Mouse (Mus musculus) heart, adult 18-20 months (tissue): ENCODE results near the gene Cdnf. TPM values are rescaled to one million over a fixed set of nuclear protein-coding genes. Genes with fewer than 3 reads are reported as not detected.

ENCODE experiments used
- DNase-seq, 2 experiments: peaks; one replicate each; pipeline ENCODE4 v3.0.0; 2021 to 2022; ENCODE audit warnings: mixed read lengths in 1 of 2
- long read RNA-seq, 2 experiments: library from polyadenylated mRNA; stranded (forward); transcript quantifications; one replicate each; pipeline ENCODE4 v2.0.0; 2021
- total RNA-seq, 2 experiments: library from RNA; stranded (reverse); gene quantifications; 2 replicates each; pipeline ENCODE4 v1.2.3; 2021

Cdnf gene
- total RNA-seq = 10 to 100 TPM; 30.3 to 34.8 TPM
- long read RNA-seq, experiment 1, partial matches to known transcripts = 0 of 6 reads
- long read RNA-seq, experiment 1, other reads (novel, unspliced or antisense) = 3 of 6 reads
- long read RNA-seq, experiment 2, partial matches to known transcripts = 0 of 2 reads
- long read RNA-seq, experiment 2, other reads (novel, unspliced or antisense) = 1 of 2 reads

DNA sequence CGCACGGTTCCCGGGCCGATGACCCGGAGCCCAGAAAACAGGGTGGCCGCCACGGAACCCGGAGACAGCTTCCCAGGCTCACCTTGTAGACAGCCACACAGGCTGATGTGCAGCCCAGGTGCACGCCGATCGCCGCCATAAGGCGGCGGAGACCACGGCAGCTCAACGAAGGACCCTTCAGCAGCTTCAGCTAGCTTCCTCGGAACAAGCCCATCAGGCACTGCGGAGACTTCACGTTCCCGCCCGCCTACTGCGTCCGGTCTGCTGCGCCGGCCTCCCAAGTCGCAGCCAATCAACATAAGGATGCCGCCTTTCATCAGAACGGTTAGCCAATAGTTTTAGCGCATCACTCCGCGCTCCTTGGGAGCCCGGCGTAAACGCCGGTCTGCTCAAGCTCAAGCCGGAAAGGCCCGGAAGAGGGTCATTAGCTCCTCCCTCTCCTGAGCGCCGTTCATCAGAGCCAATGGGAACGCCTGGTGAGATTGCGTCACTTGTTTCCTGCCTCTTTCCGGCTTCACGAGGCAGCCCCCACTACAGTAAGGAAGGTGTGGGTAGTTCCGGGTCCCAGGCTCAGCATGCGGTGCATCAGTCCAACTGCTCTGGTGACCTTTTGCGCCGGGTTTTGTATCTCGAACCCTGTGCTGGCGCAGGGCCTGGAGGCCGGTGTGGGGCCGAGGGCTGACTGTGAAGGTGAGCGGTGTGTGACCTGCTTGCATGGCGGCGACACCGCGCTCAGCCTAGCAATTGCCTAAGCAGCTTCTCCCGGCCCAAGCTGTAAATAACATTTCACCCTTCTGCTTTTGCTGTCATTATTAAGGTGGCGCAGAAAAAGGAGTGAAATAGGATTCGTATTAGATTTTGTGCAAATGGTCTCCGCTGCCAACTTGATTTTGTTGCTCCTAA is at the start of gene Cdnf, which contains the start of the genes Gm45902 and Hspa14:
Gene Cdnf (plus strand): TSS at position 479 of the 903 bp plus-strand sequence.
Gene Gm45902 (minus strand): TSS at position 239 of the 903 bp plus-strand sequence.
Gene Hspa14 (minus strand): TSS at position 263 of the 903 bp plus-strand sequence.
- DNase-seq = peak; percentile 96 to 99

DNA sequence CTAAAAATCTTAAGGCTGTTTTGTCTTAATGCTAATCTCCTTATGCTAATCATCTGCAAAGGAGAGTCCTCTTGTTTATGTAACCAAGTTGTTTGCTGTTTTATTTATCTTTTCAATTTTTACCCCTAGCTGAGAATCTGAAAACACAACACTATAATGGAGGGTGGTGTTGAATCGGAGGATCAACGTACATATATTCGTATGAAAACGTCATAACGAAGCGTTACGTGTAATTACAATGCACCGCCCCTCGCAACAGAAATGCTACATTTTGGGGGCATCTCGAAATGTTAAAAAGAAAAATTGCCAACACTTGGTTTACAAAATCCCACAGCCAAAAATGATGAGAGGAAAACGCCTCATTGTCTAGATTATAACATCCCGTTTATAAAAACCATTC is 38.9 kb upstream of the Cdnf start:
- DNase-seq = no peak

DNA sequence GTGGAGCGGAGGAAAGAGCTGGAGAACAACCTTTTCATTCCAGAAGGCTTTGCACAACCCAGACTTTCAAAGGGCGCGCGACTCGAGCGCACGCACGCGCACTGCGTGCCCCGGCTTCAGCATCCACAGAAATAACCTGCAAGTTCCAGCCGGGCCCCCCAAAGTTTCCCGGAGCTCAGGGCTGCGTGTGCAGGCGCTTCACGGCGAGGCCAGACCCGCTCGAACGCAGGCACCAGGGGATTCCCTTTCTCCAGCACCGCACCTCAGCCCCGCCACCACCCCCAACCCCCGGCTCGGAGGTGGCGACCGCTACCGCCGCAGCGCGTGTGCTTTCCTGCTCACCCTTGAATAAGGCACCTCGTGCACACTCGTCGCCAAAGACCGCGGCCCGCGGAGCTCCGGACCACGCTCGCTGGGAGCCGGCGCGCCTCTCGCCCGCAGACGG is 38.4 kb upstream of the Cdnf start:
- peak; percentile 42 to 72 for DNase-seq

DNA sequence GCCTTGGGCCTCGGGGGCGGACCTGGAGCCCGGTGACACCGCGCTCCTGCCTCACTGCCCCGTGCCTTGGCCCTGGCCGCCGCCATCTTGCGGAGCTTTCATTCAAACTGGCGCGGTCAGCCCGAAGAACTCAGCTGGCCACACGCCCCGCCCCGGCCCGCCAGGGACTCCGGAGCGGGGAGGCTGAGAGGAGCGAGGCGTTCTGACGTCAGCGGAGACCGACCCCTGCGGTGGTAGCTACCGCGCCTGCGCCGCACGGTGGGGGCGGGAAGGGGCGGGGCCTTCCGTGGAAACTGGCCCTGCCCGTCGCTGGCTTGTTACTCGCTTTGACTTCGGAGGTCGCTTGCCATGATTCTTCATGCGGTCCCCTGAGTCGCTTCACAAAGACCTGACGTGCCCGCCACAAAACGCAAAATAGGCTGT is 38.0 kb upstream of the Cdnf start, which contains the start of gene Suv39h2:
Gene Suv39h2 (minus strand): TSS at position 171 of the 423 bp plus-strand sequence.
- DNase-seq = peak; percentile 98

DNA sequence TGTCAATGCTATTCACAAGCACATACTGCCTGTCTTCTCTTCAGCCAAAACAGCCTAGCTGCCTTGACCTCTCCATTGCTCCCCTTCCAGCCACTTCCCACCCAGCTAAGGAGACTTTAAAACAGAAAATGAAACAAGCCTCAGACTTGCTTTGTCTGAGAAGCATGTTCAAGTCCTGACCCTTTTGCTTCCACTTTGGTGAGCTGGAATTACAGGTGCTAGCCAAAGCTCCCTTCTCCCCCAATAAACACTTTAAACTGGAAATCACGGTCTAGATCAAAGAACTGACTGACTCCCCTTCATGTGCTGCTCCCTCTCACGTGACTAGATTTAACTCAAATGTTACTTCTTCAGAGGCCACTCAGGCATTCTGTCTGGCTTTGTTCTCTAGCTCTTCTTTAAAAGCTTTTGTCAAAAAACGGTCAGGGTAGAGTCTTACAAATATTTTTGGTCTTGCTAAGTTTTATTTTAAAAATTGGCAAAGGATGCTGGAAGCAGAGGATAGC is 37.0 kb upstream of the Cdnf start:
- no peak for DNase-seq

DNA sequence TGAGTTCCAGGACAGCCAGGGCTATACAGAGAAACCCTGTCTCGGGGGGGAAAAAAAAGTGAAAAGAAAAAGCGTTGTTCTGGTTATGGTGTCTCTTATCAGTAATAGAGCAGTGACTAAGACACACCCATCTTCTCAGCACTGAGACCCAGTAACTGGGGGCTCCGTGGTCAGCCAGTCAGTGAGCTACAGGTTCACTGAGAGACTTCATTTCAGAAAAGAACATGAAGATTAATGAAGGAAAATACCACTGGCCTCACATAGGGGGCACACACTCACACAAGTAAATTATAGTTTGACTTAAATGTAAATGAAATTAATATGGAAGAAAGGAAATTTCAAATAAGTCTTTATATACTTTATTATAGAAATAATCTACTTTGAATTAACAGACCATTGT is 32.6 kb upstream of the Cdnf start:
- no peak for DNase-seq

DNA sequence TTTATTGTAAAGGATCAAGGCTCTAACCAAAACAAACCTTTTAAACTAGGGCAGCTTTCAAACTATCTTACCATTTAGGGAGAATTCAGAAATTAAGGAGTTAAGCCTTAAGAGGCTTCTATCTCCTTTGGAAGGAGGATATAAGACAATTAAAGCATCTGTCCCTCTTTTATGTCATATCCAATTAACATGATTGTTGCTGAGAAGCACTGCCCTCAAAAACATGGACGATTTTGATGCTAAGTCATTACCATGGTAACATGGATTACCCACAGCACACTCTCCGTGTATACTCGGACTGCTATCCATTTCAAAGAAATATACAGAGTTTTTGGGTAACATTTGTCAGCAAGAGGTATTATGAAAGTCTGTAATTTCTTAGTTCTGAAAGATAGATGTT is 23.0 kb upstream of the Cdnf start:
- no peak for DNase-seq

DNA sequence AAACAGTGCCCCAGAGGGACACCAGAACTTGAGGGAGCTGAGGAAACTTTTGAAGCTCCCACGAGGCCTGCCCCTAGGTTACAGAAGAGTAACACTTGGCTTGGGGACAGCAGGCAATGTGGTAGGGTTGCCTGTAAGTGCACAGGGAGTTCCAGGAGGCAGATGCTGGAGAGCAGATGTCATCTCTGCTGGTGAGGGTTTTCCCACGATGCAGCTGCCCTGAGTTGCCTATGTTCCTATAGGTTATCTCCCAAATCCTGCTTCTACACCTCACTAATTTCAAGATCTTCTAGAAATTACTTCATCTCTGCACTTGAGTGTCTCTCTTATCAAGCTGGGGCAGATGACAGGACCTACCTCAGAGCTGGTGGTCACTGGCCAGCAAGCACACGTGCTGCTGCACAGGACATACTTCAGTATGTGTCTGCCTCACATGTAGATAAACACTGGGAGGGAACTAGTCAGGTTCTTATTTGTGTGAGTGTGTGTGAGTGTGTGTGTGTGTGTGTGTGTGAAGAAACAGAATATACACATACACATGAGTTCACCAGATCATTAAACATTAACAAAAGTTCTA is 18.9 kb upstream of the Cdnf start:
- DNase-seq = no peak

DNA sequence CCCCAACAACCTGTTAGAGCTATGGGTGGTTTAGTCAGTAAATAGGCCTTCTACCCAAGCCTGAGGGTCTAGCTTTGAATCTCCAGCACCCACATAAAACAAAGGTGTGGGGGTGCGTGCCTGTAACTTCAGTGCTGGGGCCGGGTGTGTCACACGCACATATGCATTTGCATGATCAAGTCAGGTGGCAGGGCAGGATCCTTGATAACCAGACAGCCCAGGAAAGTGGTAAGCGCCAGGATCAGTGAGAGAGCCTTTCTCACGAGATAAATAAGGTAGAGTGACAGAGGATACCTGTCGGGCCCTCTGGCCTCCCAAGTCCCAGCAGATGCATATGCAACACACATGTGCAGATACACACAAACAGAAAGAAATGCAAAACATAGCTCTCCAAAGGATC is 13.3 kb upstream of the Cdnf start:
- no peak for DNase-seq

DNA sequence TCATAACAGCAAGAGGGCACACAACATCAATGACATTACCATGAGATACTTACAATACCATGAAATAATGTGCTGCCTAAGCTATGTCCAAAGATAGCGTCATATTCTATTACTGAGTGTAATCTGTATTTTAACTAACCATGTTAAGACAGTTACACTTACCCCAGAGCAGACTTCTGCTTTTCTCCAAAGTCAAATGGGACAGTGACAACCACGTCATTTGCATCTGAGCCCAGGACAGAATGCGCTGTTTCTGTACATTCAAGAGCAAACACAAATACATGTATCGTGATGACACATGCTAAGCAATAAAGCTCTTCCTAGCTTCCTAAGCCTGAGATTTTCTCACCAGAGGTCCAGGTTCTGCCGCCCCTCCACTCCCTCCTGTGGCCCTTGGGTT is 11.9 kb upstream of the Cdnf start:
- no peak for DNase-seq

DNA sequence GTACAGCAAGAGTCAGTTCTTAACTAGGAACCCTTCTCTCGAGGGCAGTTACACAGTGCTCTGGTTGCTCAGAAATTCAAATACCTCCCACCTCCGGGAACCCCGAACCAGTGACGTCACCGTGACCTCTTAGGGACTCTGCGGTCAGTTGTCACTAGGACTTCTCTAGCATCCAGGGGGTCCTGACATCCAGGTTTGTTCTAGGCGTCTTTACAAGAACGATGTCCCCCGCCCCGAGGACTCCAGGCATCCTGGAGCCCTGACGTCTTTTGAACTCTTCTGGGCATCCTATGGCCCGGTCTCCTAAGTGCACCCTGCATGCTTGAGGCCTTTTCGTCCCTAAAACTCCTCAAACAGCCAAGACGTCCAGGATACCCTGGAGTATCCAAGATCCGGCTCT is 754 bp upstream of the Cdnf start:
- peak in 1 of 2 experiments; percentile 7 for DNase-seq

DNA sequence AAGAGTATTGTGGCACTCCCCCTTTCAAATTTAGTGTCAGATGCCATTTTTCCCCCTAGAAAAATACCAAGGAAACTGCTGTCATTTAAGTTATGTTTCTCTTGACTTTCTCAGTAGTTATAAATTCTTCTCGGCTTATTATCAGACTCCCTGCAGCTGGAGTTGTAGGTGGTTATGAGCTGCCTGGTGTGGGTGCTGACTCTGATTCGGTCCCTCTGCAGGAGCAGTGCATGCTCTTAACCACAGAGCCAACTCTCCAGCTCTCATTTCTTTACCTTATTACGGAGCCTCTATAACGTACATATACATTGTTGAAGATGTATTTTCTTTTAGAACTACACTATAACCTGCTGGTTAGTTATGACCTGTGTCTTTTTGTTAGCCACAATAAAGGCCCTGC is 9.7 kb downstream of the Cdnf start:
- DNase-seq = no peak

DNA sequence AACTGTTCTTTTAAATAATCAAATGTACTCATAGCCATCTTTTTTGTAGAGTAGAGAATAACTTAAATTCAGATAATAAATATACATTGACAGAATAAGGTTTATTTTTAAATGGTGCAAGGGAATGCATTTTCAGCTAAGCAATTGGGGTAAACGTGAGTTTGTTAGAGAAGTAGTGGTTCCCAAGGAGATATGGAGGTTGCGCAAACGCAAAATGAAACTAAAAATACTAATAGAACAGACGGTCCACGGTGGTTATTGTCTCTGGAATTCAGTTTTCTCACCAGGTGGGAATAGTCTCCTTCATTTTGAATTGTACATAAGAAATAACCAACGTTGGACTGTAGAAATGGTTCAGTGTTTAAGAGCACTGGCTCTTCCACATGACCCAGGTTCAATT is 13.5 kb downstream of the Cdnf start:
- DNase-seq = no peak

DNA sequence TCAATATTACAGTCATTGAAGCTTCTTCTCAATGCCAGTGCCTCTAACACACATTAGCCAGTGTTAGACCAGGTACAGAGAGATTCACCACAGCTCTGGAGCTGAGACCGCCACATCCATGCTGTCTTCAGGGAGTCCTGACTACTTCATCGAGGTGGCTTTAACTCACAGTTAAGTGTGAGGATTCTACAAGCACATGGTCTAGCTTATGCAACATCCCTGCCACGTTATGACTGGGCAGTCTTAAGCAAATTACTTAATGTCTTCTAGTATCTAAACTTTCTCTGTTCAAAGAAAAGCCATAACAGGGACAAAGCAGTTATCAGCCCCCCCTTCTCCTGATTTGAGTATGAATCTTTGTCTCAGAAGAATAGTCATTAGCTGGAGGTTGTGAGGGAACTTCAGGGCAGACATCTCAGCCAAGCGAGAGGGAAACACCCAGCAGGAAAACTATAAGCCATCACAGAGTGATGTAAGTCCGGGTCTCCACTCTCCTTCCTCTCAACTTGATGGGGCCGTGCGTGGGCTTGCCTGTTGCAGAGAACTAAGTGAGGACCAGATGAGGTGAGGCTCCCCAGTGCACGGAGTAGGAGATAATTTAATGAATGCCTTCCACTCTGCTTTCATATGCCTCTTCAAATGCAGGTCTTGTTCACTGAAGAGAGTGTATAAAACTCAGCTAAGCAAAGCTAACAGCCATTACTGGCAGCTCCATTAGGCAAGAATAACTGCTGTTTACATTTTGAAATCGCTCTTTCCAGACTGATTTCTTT is 28.7 kb downstream of the Cdnf start:
- no peak for DNase-seq

DNA sequence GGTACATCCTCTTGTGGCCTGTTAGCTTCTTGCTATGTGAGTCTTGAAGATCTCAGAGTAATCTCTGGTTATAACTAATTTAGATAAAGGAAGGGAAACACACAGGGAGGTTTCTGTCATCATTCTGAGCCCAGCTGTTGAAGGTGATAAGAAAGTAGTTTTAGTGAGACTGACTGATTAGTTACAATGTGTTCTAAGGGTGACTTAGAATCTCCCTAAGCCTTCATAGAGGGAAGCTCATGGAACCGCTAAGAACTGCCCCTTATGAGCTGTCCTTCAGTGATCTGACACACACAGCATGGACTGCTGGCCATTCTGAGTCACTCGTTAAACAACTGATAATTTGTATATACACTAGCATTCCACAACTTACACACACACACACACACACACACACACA is 33.2 kb downstream of the Cdnf start:
- DNase-seq = no peak

DNA sequence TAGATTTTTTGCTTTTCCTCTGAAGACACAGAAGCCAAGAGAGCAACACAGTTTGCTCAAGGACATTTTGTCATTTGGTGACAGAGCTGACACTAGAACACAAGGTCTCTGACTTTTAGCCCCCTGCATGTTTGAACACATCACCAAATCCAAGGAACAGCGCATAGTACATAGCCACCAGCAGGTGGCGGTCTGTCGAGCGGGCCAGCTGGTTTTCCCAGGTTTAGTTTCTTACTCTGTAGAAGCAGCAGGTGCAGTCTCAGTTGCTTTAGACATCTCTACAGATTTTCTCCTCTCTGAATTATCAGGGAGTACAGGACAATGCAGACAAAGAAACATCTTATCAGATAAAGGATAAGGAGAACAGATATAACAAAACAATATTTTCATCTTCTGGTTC is 33.8 kb downstream of the Cdnf start:
- peak; percentile 24 to 55 for DNase-seq

DNA sequence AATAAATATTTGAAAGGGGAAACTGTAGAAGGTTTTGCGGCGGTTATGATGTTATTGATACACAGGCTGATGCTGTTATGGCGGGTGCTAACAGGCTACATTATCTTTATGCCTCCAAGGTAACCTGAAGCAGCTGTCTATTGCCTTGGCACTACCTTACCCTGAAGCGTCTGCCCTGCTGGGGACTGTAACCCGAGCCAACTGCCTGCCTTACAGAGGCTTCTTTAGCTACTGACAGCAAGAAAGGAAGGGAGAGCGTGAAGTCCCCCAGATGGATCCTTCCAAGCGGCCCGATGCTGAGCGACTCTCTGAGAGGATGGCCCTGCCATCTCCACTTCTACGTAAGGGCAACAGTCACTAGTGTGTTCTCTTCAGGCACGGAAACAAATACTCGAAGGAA is 57.4 kb downstream of the Cdnf start, which contains the start of gene Fam107b:
Gene Fam107b (plus strand): TSS at position 303 of the 400 bp plus-strand sequence.
- no peak for DNase-seq

DNA sequence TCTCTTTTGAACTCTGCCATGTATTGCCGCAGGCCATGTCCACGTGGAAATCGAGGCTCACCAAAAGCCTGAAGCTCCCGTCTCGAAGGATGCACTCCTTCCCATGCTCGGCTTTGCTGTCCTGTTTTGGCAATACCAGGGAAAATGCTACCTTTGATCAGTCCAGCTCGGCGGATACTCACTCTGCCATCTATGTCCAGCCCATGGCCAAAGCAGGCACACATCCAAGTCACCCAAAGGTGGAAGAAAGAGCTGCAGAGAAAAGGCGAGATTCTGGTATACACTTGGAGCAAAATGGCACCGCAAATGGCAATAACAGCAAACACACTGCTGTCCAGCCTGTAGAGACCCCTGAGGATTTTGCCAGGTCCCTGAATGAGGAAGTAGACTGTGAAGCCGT is 57.8 kb downstream of the Cdnf start:
- DNase-seq = no peak

DNA sequence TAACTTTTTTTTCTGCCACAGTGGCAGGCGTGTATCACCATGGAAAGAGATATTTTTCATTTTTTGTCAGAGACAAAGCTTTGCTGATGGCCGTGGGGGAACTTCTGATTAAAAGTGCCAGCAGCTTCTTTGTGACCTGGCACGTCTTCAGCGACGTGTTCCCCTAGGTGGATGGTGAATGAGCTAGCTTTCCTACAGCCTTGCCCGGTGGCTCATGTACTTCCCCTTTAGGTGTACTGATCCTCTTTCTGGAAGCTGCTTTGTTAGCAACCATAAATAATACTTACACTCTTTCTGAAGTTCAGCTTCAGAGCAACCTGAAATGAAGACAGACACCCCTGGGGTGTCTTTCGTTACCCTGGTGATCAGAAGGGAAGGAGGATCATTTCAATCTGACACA is 61.1 kb downstream of the Cdnf start:
- no peak for DNase-seq

DNA sequence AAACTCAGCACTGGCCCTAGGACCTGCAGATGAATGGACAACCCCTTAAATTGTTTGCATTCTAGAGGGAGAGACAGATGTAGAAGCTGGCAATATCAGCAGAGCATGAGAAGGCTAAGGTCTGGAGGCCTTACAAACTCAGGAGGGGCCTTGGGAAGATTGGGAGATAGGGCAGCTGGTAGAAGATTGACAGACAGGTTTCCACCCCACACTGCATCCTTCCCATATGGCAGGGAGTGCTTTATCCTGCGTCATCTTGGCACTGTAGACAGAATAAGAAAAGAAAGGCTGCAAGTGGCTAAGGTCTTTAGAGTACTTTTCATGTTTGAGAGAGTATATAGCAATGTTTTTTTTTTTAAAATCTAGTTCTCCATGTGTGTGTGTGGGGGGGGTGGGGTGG is 62.3 kb downstream of the Cdnf start:
- no peak for DNase-seq
